Comparison of ENCODE assay signal across 9 mouse cellular contexts in genomic region chr11:101617849-101618248, GRCm38 (mm10). TPM values are rescaled to one million over a fixed set of nuclear protein-coding genes. Genes with fewer than 3 reads are reported as not detected.
DNase-seq lines count a peak whose midpoint lies in the region; ATAC-seq lines count a peak whose summit lies in the region.
"Had no signal": no experiment of that assay in that cellular context is flagged by ENCODE, and none has a peak within 500 bp of the region (broad histone marks: within the 10 kb centered on the region; RNA-seq: fewer than 3 reads in every experiment).

No protein-coding gene starts in this region.

- H3K4me3 ChIP-seq in forebrain, embryonic 16.5 days (replicated peaks; ENCODE audit: low read length) = no peak overlapping the region

- peak; percentile 28 to 36 for DNase-seq in layer of hippocampus, postnatal 10 days (ENCODE audit: low spot score in 2 of 2)
- no peak for DNase-seq in layer of hippocampus, adult 9-10 months (ENCODE audit: low spot score)
- peak; percentile 76 for DNase-seq in adrenal gland, postnatal 14 days
- peak; percentile 84 for DNase-seq in liver
- peak; percentile 78 for DNase-seq in neural tube, embryonic 10.5 days (ENCODE audit: extremely low spot score, low spot score)
- no peak for DNase-seq in cerebellum, postnatal 14 days

- H3K27ac ChIP-seq in forebrain, embryonic 16.5 days (ENCODE audit: low read length) = peak overlapping the region; percentile 79
- H3K27ac ChIP-seq: macrophage had no signal

- ATAC-seq in forebrain, embryonic 16.5 days = peak; percentile 68
- ATAC-seq in monocyte, adult 5-6 weeks (replicated peaks; ENCODE audit: insufficient number of reproducible peaks, low FRiP score, low TSS enrichment, poor library complexity, severe bottlenecking) = no peak

- peaks cover 27% of the 10 kb centered on the region for H3K4me1 ChIP-seq in forebrain, embryonic 16.5 days (replicated peaks; ENCODE audit: control insufficient read depth, insufficient read depth, low read length)

- 2% methylated on average over 8 of the region's 8 CpGs for WGBS in forebrain, embryonic 16.5 days

- no peaks in the 10 kb centered on the region for H3K27me3 ChIP-seq in forebrain, embryonic 16.5 days (replicated peaks; ENCODE audit: control insufficient read depth, insufficient read depth, low read length)

- H3K9ac ChIP-seq in forebrain, embryonic 16.5 days (replicated peaks; ENCODE audit: low read depth, low read length) = no peak overlapping the region

- no peaks in the 10 kb centered on the region for H3K9me3 ChIP-seq in forebrain, embryonic 16.5 days (ENCODE audit: control insufficient read depth, low read length)

- H3K4me2 ChIP-seq in forebrain, embryonic 16.5 days (ENCODE audit: low read length) = peak overlapping the region; percentile 33

- H3K36me3 ChIP-seq in forebrain, embryonic 16.5 days (ENCODE audit: control insufficient read depth, insufficient read depth) = no peaks in the 10 kb centered on the region

RNA-seq across cellular contexts. Expression of gene Rdm1, which starts 9.1 kb away (rescaled TPM):
- 1 to 10 TPM; 4.2 to 7.7 TPM for total RNA-seq in layer of hippocampus, postnatal 10 days (2021)
- total RNA-seq in adrenal gland, postnatal 14 days (2021) = 22.9 and 26.6 TPM in 2 replicates
- polyA plus RNA-seq in forebrain, embryonic 16.5 days (2015; fragmentation: Nextera tagmentation; extraction: Ambion mirVana) = 21.9 and 32.2 TPM in 2 replicates
- 9.4 to 22.4 TPM (median 18.2 TPM) in 3 replicates for total RNA-seq in monocyte, adult 5-6 weeks (2017)

RNA-seq across cellular contexts. Expression of gene Gm11634, which starts 18.8 kb away (rescaled TPM):
- not detected for total RNA-seq in layer of hippocampus, postnatal 10 days (2021)
- not detected in 2 replicates for total RNA-seq in adrenal gland, postnatal 14 days (2021)
- not detected in 2 replicates for polyA plus RNA-seq in forebrain, embryonic 16.5 days (2015; fragmentation: Nextera tagmentation; extraction: Ambion mirVana)
- total RNA-seq in monocyte, adult 5-6 weeks (2017) = not detected in 3 replicates
- polyA plus RNA-seq: macrophage had no signal

RNA-seq across cellular contexts. Expression of gene Tmem106a, which starts 35.8 kb away (rescaled TPM):
- total RNA-seq in layer of hippocampus, postnatal 10 days (2021) = 1 to 10 TPM; 2.7 to 3.6 TPM
- 9.6 and 11.0 TPM in 2 replicates for total RNA-seq in adrenal gland, postnatal 14 days (2021)
- polyA plus RNA-seq in forebrain, embryonic 16.5 days (2015; fragmentation: Nextera tagmentation; extraction: Ambion mirVana) = 1.9 and 2.4 TPM in 2 replicates
- total RNA-seq in monocyte, adult 5-6 weeks (2017) = 10.7 to 18.1 TPM (median 15.4 TPM) in 3 replicates

RNA-seq across cellular contexts. Expression of gene Arl4d, which starts 47.5 kb away (rescaled TPM):
- 10 to 100 TPM; 12.1 to 13.3 TPM for total RNA-seq in layer of hippocampus, postnatal 10 days (2021)
- total RNA-seq in adrenal gland, postnatal 14 days (2021) = 12.6 and 15.6 TPM in 2 replicates
- polyA plus RNA-seq in forebrain, embryonic 16.5 days (2015; fragmentation: Nextera tagmentation; extraction: Ambion mirVana) = 36.5 and 42.2 TPM in 2 replicates
- 19.6 to 120 TPM (median 27.2 TPM) in 3 replicates for total RNA-seq in monocyte, adult 5-6 weeks (2017)

Comparison
In these comparisons a context has a peak if more than half of its experiments do, and no peak if none do; other contexts are left out.
1. DNase-seq: peak in layer of hippocampus, postnatal 10 days (2 of 2), adrenal gland, postnatal 14 days (single experiment), liver (single experiment) and neural tube, embryonic 10.5 days (single experiment); none in layer of hippocampus, adult 9-10 months (single experiment) and cerebellum, postnatal 14 days (0 of 2).